Mouse (Mus musculus) heart, embryonic 13.5 days (tissue): ENCODE data around the gene Uox. TPM values are rescaled to one million over a fixed set of nuclear protein-coding genes. Genes with fewer than 3 reads are reported as not detected.

Experiments used
- ATAC-seq: fragments of 200-750 bp; cut with Nextera tagmentation; 2 replicates; pipeline ENCODE4 v1.8.0; 2017; ENCODE audit warnings: moderate TSS enrichment; ENCODE audit not compliant: insufficient number of reproducible peaks, low FRiP score, low TSS enrichment; ENCODE audit errors: extremely low read depth
- H3K27ac ChIP-seq: fragments of 300-500 bp; sonication (generic); replicated peaks from 2 replicates; pipeline ENCODE4 v1.5.1; 2015; ENCODE audit warnings: moderate library complexity, mild to moderate bottlenecking, inconsistent platforms
- H3K27me3 ChIP-seq: fragments of 300-500 bp; sonication (generic); replicated peaks from 2 replicates; pipeline ENCODE4 v1.6.1; 2015; ENCODE audit warnings: mild to moderate bottlenecking, inconsistent platforms
- H3K36me3 ChIP-seq: fragments of 300-500 bp; sonication (generic); 2 replicates; pipeline ENCODE4 v1.6.1; 2015; ENCODE audit warnings: mild to moderate bottlenecking, inconsistent platforms
- H3K4me1 ChIP-seq: fragments of 300-500 bp; sonication (generic); 2 replicates; pipeline ENCODE4 v1.6.1; 2015; ENCODE audit warnings: inconsistent platforms
- H3K4me2 ChIP-seq: fragments of 300-500 bp; sonication (generic); 2 replicates; pipeline ENCODE4 v1.6.1; 2015; ENCODE audit warnings: inconsistent platforms, mild to moderate bottlenecking, moderate library complexity
- H3K4me3 ChIP-seq: fragments of 300-500 bp; sonication (generic); 2 replicates; pipeline ENCODE4 v1.5.1; 2015; ENCODE audit warnings: moderate library complexity, mild to moderate bottlenecking, inconsistent platforms
- H3K9ac ChIP-seq: fragments of 300-500 bp; sonication (generic); 2 replicates; pipeline ENCODE4 v1.6.1; 2015; ENCODE audit warnings: inconsistent platforms, mild to moderate bottlenecking, moderate library complexity
- H3K9me3 ChIP-seq: fragments of 300-500 bp; sonication (generic); 2 replicates; pipeline ENCODE4 v1.6.1; 2016; ENCODE audit warnings: inconsistent platforms
- WGBS: fragments of 180-500 bp; shearing (Covaris S2); methylation state at CpG from one replicate; pipeline ENCODE4 v1.1.7; 2015; ENCODE audit warnings: mixed read lengths; 5-methylcytosine and 5-hydroxymethylcytosine counted together
- polyA plus RNA-seq: library from polyadenylated mRNA; unstranded; fragments of >200 nt; fragmentation: Nextera tagmentation; extraction: Ambion mirVana; gene quantifications from 2 replicates; pipeline ENCODE4 v1.2.1, GENCODE M21; 2015

Uox gene
- polyA plus RNA-seq, 1 experiment from 2014 or later = 0.05 TPM

DNA sequence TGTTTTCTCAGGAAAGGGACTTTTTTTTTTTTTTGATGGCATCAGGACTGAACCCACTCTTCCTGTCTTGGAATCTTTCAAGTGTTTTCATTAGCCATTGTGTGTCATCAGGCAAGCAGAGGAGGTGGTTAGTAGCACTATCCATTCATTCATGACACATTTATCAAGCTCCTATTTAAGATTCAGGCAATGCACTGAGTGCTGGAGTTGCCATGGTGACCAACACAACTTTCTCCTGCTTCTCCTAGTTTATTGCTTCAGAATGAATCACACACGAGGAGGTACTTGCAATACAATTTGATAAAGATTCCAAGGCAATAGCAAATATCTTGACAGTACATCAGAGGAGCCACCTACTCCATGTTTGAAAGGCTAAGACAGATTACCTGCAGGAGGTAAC is 37.1 kb downstream of the Uox start:
- H3K9ac ChIP-seq = no peak overlapping the region
- no peaks in the 10 kb centered on the region for H3K9me3 ChIP-seq
- H3K27me3 ChIP-seq = no peaks in the 10 kb centered on the region

DNA sequence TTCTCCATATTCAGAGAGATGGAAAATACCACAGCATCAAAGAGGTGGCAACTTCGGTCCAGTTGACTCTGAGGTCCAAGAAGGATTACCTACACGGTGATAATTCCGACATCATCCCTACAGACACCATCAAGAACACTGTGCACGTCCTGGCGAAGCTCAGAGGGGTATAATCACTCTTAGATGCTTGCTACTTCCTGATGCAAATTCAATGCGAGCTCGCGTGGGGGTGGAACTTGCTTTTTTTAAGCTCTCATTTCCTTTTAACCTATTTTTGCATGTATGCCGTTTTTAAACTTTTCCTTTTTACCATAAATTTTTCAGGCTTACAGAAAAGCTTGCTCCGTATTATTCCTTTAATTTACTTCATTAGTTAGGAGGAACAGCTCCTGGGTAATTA is 40.1 kb downstream of the Uox start:
- 74% methylated on average over 10 of the region's 10 CpGs for WGBS
- Histone ChIP-seq H3K27ac (no peak overlapping the region), H3K9ac (no peak overlapping the region), H3K36me3 (no peaks in the 10 kb centered on the region), H3K27me3 (no peaks in the 10 kb centered on the region), H3K4me3 (no peak overlapping the region), H3K9me3 (no peaks in the 10 kb centered on the region), H3K4me2 (no peak overlapping the region), H3K4me1 (0 out of 2 replicates have a peak, but pooled peaks cover under 1% of the 10 kb centered on the region)
- ATAC-seq = no peak

More for the DNA sequence above, 37.1 kb downstream of the Uox start:
- Histone ChIP-seq H3K36me3 (no peaks in the 10 kb centered on the region), H3K4me2 (no peak overlapping the region), H3K4me3 (no peak overlapping the region), H3K4me1 (peaks cover 18% of the 10 kb centered on the region), H3K27ac (no peak overlapping the region)
- ATAC-seq = no peak
- 37% methylated on average over 1 of the region's 1 CpGs for WGBS

DNA sequence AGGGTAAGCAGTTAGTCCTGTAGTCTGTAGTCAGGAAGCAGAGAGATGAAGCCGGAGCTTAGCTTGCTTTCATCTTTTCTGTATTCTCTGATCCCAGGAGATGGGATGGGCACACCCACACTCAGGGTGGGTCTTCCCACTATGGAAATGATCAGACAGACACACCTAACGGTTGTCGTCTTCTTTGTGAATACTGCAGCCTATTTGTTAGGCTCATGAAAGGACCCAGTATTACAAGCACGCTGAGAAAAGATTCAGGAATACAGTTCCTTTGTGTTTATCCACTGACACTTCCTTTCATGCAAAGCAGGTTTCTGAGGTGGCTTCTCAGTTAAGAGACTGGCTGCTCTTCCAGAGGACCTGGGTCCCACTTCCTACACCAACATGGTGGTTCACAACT is 41.0 kb downstream of the Uox start:
- H3K27me3 ChIP-seq = no peaks in the 10 kb centered on the region
- H3K4me2 ChIP-seq = no peak overlapping the region
- no peaks in the 10 kb centered on the region for H3K36me3 ChIP-seq
- no peaks in the 10 kb centered on the region for H3K4me1 ChIP-seq
- H3K9ac ChIP-seq = no peak overlapping the region
- no peak for ATAC-seq
- no peak overlapping the region for H3K27ac ChIP-seq
- 73% methylated on average over 4 of the region's 4 CpGs for WGBS
- H3K9me3 ChIP-seq = no peaks in the 10 kb centered on the region
- H3K4me3 ChIP-seq = no peak overlapping the region

DNA sequence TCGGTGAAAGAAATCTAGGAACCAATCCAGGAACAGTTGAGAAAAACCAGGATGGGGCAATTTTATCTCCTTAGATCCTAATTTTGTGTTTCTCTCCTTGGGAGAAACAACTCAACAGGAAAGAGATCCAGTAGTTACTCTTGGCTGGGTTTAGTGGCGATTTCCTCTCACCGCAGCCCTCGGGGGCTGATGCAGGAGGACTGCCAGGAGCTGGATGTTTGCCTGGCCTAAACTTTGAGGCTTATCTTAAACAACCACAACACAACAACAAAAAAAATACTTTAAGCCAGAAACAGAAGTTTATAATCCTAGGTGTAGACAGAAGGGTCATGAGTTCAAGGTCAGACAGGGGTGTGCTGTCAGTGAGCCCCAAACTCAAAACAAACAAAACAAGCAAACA is 41.6 kb downstream of the Uox start:
- Histone ChIP-seq H3K4me3 (no peak overlapping the region), H3K36me3 (no peaks in the 10 kb centered on the region), H3K9me3 (no peaks in the 10 kb centered on the region), H3K4me1 (no peaks in the 10 kb centered on the region), H3K27ac (no peak overlapping the region), H3K9ac (no peak overlapping the region), H3K27me3 (no peaks in the 10 kb centered on the region), H3K4me2 (no peak overlapping the region)
- WGBS = 56% methylated on average over 4 of the region's 4 CpGs
- ATAC-seq = no peak

DNA sequence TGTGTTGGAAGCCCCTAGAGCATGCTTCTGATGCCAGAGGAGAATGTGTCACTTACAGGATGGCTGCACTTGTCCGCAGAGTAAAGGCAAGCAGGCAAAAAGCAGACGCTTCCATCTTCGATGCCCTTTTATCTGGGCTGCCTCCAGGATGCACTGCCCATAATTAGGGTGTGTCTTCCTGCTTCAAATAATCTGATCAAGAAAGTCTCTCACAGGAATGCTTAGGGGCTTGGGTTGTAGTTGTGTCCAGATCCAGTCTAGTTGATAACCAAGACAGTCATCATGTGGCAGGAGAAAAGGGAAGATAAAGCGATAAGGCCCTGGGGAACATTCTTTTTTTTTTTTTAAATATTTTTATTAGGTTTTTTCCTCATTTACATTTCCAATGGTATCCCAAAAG is 45.3 kb downstream of the Uox start, which contains the start of gene Dnase2b:
Gene Dnase2b (minus strand): TSS at position 101 of the 400 bp plus-strand sequence.
- no peak within 1 kb of the TSS for H3K4me3 ChIP-seq
- no peaks in the 10 kb centered on the region for H3K9me3 ChIP-seq
- 81% methylated on average over 4 of the region's 4 CpGs for WGBS
- no peaks in the 10 kb centered on the region for H3K36me3 ChIP-seq
- no peak within 1 kb of the TSS for H3K27ac ChIP-seq
- H3K4me1 ChIP-seq = peaks cover 6% of the 10 kb centered on the region
- no peak for ATAC-seq
- H3K9ac ChIP-seq = no peak within 1 kb of the TSS
- no peak within 1 kb of the TSS for H3K4me2 ChIP-seq
- no peaks in the 10 kb centered on the region for H3K27me3 ChIP-seq

DNA sequence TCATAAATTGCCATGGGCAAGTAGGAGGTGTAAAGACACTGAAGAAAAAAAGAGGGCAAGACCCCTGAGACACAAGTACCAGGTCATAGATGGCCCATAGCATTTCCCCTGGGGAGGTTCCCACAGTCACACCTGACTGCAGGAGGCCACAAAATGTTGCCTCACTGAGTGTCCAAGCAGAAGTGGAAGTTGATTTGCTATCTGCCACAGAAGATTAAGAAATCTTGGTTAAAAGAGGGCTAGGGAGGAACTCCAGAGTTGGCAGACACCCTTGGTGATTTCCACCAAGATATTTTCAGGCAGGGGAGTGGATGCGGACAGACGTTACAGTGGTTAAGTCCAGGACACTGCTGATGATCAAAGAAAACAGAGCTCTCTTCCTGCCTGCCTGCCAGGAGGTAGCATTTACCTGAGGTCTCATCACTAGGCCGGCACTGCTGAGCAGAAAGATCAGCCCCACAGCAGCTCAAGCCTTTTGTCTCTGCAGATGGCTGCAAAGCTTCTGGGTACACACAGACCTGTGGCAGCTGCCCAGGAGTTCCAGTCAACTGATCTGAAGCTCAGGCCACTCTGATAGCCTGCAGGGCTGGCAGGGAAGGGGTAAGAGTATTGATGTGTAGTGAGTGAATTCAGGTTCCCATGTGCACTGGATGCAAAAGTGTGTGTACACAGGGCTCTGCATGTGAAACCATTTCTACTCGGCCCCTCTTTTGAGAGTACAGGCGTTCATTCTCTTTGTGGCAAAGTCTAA is 46.5 kb downstream of the Uox start:
- WGBS = 66% methylated on average over 5 of the region's 5 CpGs

DNA sequence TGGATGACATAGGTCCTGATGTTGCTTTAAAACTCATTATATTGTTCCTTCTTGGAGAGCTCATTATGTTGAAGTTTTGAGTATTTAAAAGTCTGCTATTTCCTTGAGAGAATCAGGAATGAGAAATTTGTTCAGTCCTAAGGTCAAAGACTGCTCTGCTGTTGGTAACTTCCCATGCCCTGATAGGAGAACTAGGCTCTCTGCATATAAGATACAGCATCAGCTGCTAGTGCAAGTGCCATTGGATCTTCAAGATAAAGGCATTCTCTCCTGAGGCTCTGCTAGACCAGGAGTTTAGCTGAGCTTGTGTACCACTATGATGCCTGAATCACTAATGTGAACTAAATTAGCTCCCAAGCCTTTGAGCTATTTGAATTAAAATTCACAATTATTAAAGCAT is 47.7 kb downstream of the Uox start:
- H3K27me3 ChIP-seq = no peaks in the 10 kb centered on the region
- no peak for ATAC-seq
- no peak overlapping the region for H3K27ac ChIP-seq
- no peak overlapping the region for H3K4me3 ChIP-seq
- peaks cover 13% of the 10 kb centered on the region for H3K4me1 ChIP-seq
- no peak overlapping the region for H3K9ac ChIP-seq
- no peaks in the 10 kb centered on the region for H3K9me3 ChIP-seq
- H3K36me3 ChIP-seq = no peaks in the 10 kb centered on the region
- H3K4me2 ChIP-seq = no peak overlapping the region

More for the DNA sequence above, 46.5 kb downstream of the Uox start:
- no peak overlapping the region for H3K27ac ChIP-seq
- no peaks in the 10 kb centered on the region for H3K27me3 ChIP-seq
- H3K9me3 ChIP-seq = no peaks in the 10 kb centered on the region
- ATAC-seq = no peak
- no peak overlapping the region for H3K9ac ChIP-seq
- peaks cover 13% of the 10 kb centered on the region for H3K4me1 ChIP-seq
- no peak overlapping the region for H3K4me2 ChIP-seq
- H3K36me3 ChIP-seq = no peaks in the 10 kb centered on the region
- H3K4me3 ChIP-seq = no peak overlapping the region

DNA sequence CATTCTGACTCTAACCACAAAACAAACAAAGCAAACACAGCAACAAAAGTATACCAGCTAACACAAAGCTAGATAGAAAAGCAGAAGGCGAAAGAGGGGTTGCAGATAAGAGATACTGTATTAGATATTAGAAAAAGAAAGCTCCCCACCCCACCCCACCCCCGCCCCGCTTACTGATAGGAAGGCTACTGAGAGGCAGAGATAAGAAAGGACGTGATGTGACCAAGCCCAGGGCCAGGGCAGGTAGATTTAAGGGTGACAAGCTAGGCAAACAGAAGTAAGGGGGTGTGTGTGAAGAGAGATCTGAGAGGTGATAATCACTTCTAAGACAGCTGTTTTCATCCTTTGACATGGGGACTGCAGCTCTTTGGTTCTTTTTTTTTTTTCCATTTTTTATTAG is 48.1 kb downstream of the Uox start:
- H3K36me3 ChIP-seq = no peaks in the 10 kb centered on the region
- no peak overlapping the region for H3K27ac ChIP-seq
- 57% methylated on average over 4 of the region's 4 CpGs for WGBS
- no peak overlapping the region for H3K4me3 ChIP-seq
- H3K4me2 ChIP-seq = no peak overlapping the region
- no peaks in the 10 kb centered on the region for H3K27me3 ChIP-seq
- H3K9me3 ChIP-seq = no peaks in the 10 kb centered on the region
- no peak for ATAC-seq
- no peak overlapping the region for H3K9ac ChIP-seq
- H3K4me1 ChIP-seq = peaks cover 13% of the 10 kb centered on the region

DNA sequence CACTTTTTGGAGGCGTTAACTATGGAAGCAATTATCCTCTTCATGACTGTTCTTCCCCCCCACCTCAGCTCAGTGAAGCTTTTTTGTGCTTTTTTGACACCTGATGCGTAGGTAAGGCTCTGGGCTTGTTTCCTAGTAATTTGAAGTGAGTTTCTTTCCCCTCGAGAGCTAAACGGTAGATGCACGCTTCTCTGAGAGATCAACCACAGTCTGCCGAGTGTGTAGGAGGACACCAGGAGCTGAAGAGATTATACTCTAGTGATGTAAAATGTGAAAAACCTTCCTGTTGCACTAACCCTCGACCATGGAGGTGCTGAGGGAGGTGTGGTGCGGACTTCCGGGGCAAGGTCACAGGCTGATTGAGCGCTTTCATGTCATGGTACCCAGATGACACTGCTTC is 49.9 kb downstream of the Uox start:
- H3K27me3 ChIP-seq = no peaks in the 10 kb centered on the region
- no peaks in the 10 kb centered on the region for H3K9me3 ChIP-seq
- no peak for ATAC-seq
- peak overlapping the region; percentile 52; the same call in 1 of the 2 replicates for H3K27ac ChIP-seq
- H3K4me2 ChIP-seq = 0 out of 2 replicates have a peak overlapping the region, but pooled peaks have one; percentile 33
- WGBS = 74% methylated on average over 10 of the region's 10 CpGs
- H3K4me3 ChIP-seq = no peak overlapping the region
- H3K9ac ChIP-seq = peak overlapping the region; percentile 28; the same call in 1 of the 2 replicates
- H3K36me3 ChIP-seq = no peaks in the 10 kb centered on the region
- H3K4me1 ChIP-seq = peaks cover 13% of the 10 kb centered on the region

DNA sequence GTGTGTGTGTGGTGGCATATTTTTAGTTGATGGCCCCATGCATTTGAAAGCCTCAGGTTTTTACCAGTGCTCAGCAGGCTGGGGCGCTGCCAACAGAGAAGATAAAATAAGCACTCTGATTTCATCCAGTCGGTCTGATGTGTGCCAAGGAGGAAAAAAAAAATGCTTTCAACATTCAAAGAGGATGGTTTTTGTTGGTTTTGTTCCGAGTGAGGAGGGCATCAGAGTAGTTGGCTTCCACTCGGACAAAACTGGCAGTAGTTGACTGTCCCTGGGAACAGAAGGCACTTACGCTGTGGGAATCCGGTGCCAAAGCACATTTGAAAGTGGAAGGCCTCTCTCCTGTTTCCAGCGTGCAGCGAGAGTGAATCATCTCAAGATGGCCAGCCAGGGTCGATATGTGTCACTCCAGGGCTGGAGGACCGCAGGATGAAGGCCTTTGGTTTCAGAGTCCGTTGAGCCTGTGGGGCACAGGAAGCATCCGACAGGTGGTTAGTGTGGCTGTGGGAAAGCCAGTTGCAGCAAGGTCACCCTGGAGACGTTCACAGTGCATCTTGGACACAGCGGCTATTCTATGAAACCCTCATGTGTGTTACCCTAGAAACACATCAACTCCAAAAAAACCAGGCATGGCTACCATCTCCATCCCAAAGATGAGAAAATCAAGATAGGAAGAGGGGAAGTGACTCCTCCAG is 50.5 kb downstream of the Uox start:
- peaks cover 13% of the 10 kb centered on the region for H3K4me1 ChIP-seq
- H3K9me3 ChIP-seq = no peaks in the 10 kb centered on the region
- WGBS = 69% methylated on average over 14 of the region's 14 CpGs
- H3K4me3 ChIP-seq = no peak overlapping the region
- peak overlapping the region; percentile 52; the same call in 1 of the 2 replicates for H3K27ac ChIP-seq
- no peaks in the 10 kb centered on the region for H3K27me3 ChIP-seq
- H3K9ac ChIP-seq = no peak overlapping the region
- H3K4me2 ChIP-seq = peak overlapping the region; percentile 33; the same call in 1 of the 2 replicates
- ATAC-seq = no peak
- H3K36me3 ChIP-seq = no peaks in the 10 kb centered on the region

DNA sequence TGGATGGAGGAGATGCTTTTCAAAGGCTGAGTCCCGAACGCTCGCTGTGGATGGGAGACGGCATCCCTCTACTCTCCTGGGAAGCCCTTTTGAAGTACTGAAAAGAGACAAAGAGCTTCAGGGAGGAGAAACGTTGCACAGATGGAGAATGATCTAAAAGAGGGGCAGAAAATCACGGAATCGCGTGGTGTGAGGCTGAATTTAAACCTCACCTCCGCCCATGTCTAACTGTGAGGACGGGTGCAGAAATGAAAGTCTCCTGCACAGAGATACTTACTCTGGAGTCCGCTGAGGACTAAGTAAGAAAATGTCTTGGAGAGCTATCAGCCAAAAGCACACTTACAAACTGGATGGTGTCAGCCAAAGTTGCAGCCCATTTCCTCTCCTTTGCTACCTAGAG is 51.7 kb downstream of the Uox start:
- H3K27ac ChIP-seq = no peak overlapping the region
- H3K4me3 ChIP-seq = no peak overlapping the region
- H3K4me1 ChIP-seq = peaks cover 13% of the 10 kb centered on the region
- H3K9ac ChIP-seq = no peak overlapping the region
- no peak for ATAC-seq
- no peaks in the 10 kb centered on the region for H3K27me3 ChIP-seq
- 81% methylated on average over 11 of the region's 11 CpGs for WGBS
- H3K4me2 ChIP-seq = no peak overlapping the region
- no peaks in the 10 kb centered on the region for H3K9me3 ChIP-seq
- H3K36me3 ChIP-seq = no peaks in the 10 kb centered on the region
